Mouse (Mus musculus) erythroblast, embryonic 14.5 days (primary cell): ENCODE measurements around the gene Glrx2.

Experiments used
- GATA1 ChIP-seq: IDR thresholded peaks from 2 replicates; pipeline ENCODE4 v1.6.1; 2012; ENCODE audit warnings: low read length, inconsistent platforms, mixed read lengths
- TAL1 ChIP-seq: IDR thresholded peaks from 3 replicates; pipeline ENCODE4 v1.6.1; 2012; ENCODE audit warnings: low read length, inconsistent platforms, mixed read lengths

- TF ChIP-seq GATA1 (no peak), TAL1 (no peak)
These were observed 48.3 kb downstream of the Glrx2 start for GRCm38 (mm10) chr1:143764443-143764842.
